ENCODE assay signal across 12 mouse cellular contexts in genomic region chr2:91480399-91480801, GRCm38 (mm10). TPM values are rescaled to one million over a fixed set of nuclear protein-coding genes. Genes with fewer than 3 reads are reported as not detected.
DNase-seq lines count a peak whose midpoint lies in the region; ATAC-seq lines count a peak whose summit lies in the region.
"Had no signal": no experiment of that assay in that cellular context is flagged by ENCODE, and none has a peak within 500 bp of the region (broad histone marks: within the 10 kb centered on the region; RNA-seq: fewer than 3 reads in every experiment).

No protein-coding gene starts in this region.

- peaks cover 24% of the 10 kb centered on the region for H3K36me3 ChIP-seq in heart, embryonic 11.5 days (ENCODE audit: control insufficient read depth, insufficient read depth, low read length)
- H3K36me3 ChIP-seq in midbrain, embryonic 15.5 days (replicated peaks) = no peaks in the 10 kb centered on the region
- H3K36me3 ChIP-seq in midbrain, embryonic 10.5 days = peaks cover 92% of the 10 kb centered on the region
- no peaks in the 10 kb centered on the region for H3K36me3 ChIP-seq in neural tube, embryonic 15.5 days
- peaks cover 58% of the 10 kb centered on the region for H3K36me3 ChIP-seq in kidney, embryonic 14.5 days (ENCODE audit: control insufficient read depth, insufficient read depth, low read length)

- H3K9me3 ChIP-seq in heart, embryonic 11.5 days (replicated peaks; ENCODE audit: control insufficient read depth, low read length) = no peaks in the 10 kb centered on the region
- no peaks in the 10 kb centered on the region for H3K9me3 ChIP-seq in midbrain, embryonic 15.5 days
- no peaks in the 10 kb centered on the region for H3K9me3 ChIP-seq in midbrain, embryonic 10.5 days (replicated peaks)
- no peaks in the 10 kb centered on the region for H3K9me3 ChIP-seq in neural tube, embryonic 15.5 days (replicated peaks)
- no peaks in the 10 kb centered on the region for H3K9me3 ChIP-seq in kidney, embryonic 14.5 days (ENCODE audit: control insufficient read depth, low read length)
- H3K9me3 ChIP-seq: embryonic facial prominence, embryonic 15.5 days; liver, embryonic 15.5 days had no signal

- H3K4me1 ChIP-seq in heart, embryonic 11.5 days (ENCODE audit: control insufficient read depth, insufficient read depth, low read length) = 0 out of 2 replicates have a peak, but pooled peaks cover 3% of the 10 kb centered on the region
- no peaks in the 10 kb centered on the region for H3K4me1 ChIP-seq in midbrain, embryonic 15.5 days
- no peaks in the 10 kb centered on the region for H3K4me1 ChIP-seq in midbrain, embryonic 10.5 days
- no peaks in the 10 kb centered on the region for H3K4me1 ChIP-seq in neural tube, embryonic 15.5 days
- peaks cover 5% of the 10 kb centered on the region; the same call in 1 of the 2 replicates for H3K4me1 ChIP-seq in kidney, embryonic 14.5 days (ENCODE audit: control insufficient read depth, insufficient read depth, low read length)

- ATAC-seq in heart, embryonic 11.5 days (replicated peaks; ENCODE audit: insufficient number of reproducible peaks, low FRiP score, low TSS enrichment) = 0 out of 2 replicates have a peak, but pooled peaks have one; percentile 7
- peak; percentile 57 for ATAC-seq in midbrain, embryonic 15.5 days (replicated peaks)
- peak; percentile 44; the same call in 1 of the 2 replicates for ATAC-seq in neural tube, embryonic 15.5 days (ENCODE audit: low FRiP score)
- ATAC-seq in kidney, embryonic 14.5 days (ENCODE audit: low FRiP score, low TSS enrichment) = no peak

- H3K4me3 ChIP-seq in heart, embryonic 11.5 days (ENCODE audit: low read depth, low read length) = no peak overlapping the region
- no peak overlapping the region for H3K4me3 ChIP-seq in midbrain, embryonic 15.5 days
- no peak overlapping the region for H3K4me3 ChIP-seq in midbrain, embryonic 10.5 days
- H3K4me3 ChIP-seq in neural tube, embryonic 15.5 days (replicated peaks) = no peak overlapping the region
- no peak overlapping the region for H3K4me3 ChIP-seq in kidney, embryonic 14.5 days (ENCODE audit: low read length)
- H3K4me3 ChIP-seq: embryonic facial prominence, embryonic 15.5 days; liver, embryonic 15.5 days had no signal

- no peak overlapping the region for H3K27ac ChIP-seq in heart, embryonic 11.5 days (ENCODE audit: low read depth, low read length)
- no peak overlapping the region for H3K27ac ChIP-seq in midbrain, embryonic 15.5 days
- H3K27ac ChIP-seq in midbrain, embryonic 10.5 days (replicated peaks) = no peak overlapping the region
- H3K27ac ChIP-seq in neural tube, embryonic 15.5 days (replicated peaks) = no peak overlapping the region
- no peak overlapping the region for H3K27ac ChIP-seq in kidney, embryonic 14.5 days (ENCODE audit: low read depth, low read length)
- H3K27ac ChIP-seq: embryonic facial prominence, embryonic 15.5 days; liver, embryonic 15.5 days had no signal

- WGBS in heart, embryonic 11.5 days (ENCODE audit: insufficient replicate concordance) = 90% methylated on average over 9 of the region's 9 CpGs
- WGBS in midbrain, embryonic 15.5 days = 94% methylated on average over 9 of the region's 9 CpGs
- WGBS in midbrain, embryonic 10.5 days = 97% methylated on average over 9 of the region's 9 CpGs
- 92% methylated on average over 9 of the region's 9 CpGs for WGBS in neural tube, embryonic 15.5 days
- whole genome bisulfite sequencing in kidney, embryonic 14.5 days = 94% methylated on average over 9 of the region's 9 CpGs

- no peak overlapping the region for H3K4me2 ChIP-seq in heart, embryonic 11.5 days
- H3K4me2 ChIP-seq in midbrain, embryonic 15.5 days = no peak overlapping the region
- H3K4me2 ChIP-seq in neural tube, embryonic 15.5 days = no peak overlapping the region
- no peak overlapping the region for H3K4me2 ChIP-seq in kidney, embryonic 14.5 days (replicated peaks; ENCODE audit: low read depth, low read length)
- H3K4me2 ChIP-seq: embryonic facial prominence, embryonic 15.5 days; liver, embryonic 15.5 days had no signal

- DNase-seq in heart, postnatal 4 days = no peak
- DNase-seq in midbrain, embryonic 10.5 days (ENCODE audit: low spot score) = no peak
- DNase-seq in cerebellum, postnatal 36 days = peak; percentile 53 to 54
- DNase-seq in thymus, postnatal 4 days = no peak
- DNase-seq: right cerebral cortex, postnatal 14 days; thymus, postnatal 25 days had no signal

- no peaks in the 10 kb centered on the region for H3K27me3 ChIP-seq in heart, embryonic 11.5 days (ENCODE audit: control insufficient read depth, insufficient read depth, low read length)
- no peaks in the 10 kb centered on the region for H3K27me3 ChIP-seq in midbrain, embryonic 15.5 days (replicated peaks)
- no peaks in the 10 kb centered on the region for H3K27me3 ChIP-seq in midbrain, embryonic 10.5 days (ENCODE audit: low read depth, poor library complexity, severe bottlenecking)
- no peaks in the 10 kb centered on the region for H3K27me3 ChIP-seq in neural tube, embryonic 15.5 days (replicated peaks)
- no peaks in the 10 kb centered on the region for H3K27me3 ChIP-seq in kidney, embryonic 14.5 days (ENCODE audit: control insufficient read depth, insufficient read depth, low read length)
- H3K27me3 ChIP-seq: embryonic facial prominence, embryonic 15.5 days; liver, embryonic 15.5 days had no signal

- H3K9ac ChIP-seq in heart, embryonic 11.5 days (ENCODE audit: low read depth, low read length) = no peak overlapping the region
- no peak overlapping the region for H3K9ac ChIP-seq in midbrain, embryonic 15.5 days
- no peak overlapping the region for H3K9ac ChIP-seq in neural tube, embryonic 15.5 days (replicated peaks)
- H3K9ac ChIP-seq in kidney, embryonic 14.5 days (ENCODE audit: low read depth, low read length) = no peak overlapping the region
- H3K9ac ChIP-seq: embryonic facial prominence, embryonic 15.5 days; liver, embryonic 15.5 days had no signal

RNA-seq across cellular contexts. Expression of gene Lrp4, which starts 23.1 kb away (rescaled TPM):
- 3.8 and 4.0 TPM in 2 replicates for polyA plus RNA-seq in heart, embryonic 11.5 days (2014; fragmentation: Nextera tagmentation; extraction: Ambion mirVana)
- total RNA-seq in heart, postnatal 4 days (2021) = 10 to 100 TPM; 12.9 to 13.2 TPM
- polyA plus RNA-seq in midbrain, embryonic 15.5 days (2015; fragmentation: Nextera tagmentation; extraction: Ambion mirVana) = 4.2 and 4.9 TPM in 2 replicates
- polyA plus RNA-seq in midbrain, embryonic 10.5 days (2016; fragmentation: Nextera tagmentation; extraction: Ambion mirVana) = 7.0 and 7.1 TPM in 2 replicates
- 6.8 and 7.3 TPM in 2 replicates for polyA plus RNA-seq in neural tube, embryonic 15.5 days (2015; fragmentation: Nextera tagmentation; extraction: Ambion mirVana)
- 6.5 and 8.0 TPM in 2 replicates for polyA plus RNA-seq in kidney, embryonic 14.5 days (2014; fragmentation: Nextera tagmentation; extraction: Ambion mirVana)

RNA-seq across cellular contexts. Expression of gene 1110051M20Rik, which starts 35.9 kb away (rescaled TPM):
- 43.9 and 47.4 TPM in 2 replicates for polyA plus RNA-seq in heart, embryonic 11.5 days (2014; fragmentation: Nextera tagmentation; extraction: Ambion mirVana)
- total RNA-seq in heart, postnatal 4 days (2021) = 10 to 100 TPM; 13.5 to 13.7 TPM
- 179 TPM in 2 replicates for polyA plus RNA-seq in midbrain, embryonic 15.5 days (2015; fragmentation: Nextera tagmentation; extraction: Ambion mirVana)
- 87.1 and 98.5 TPM in 2 replicates for polyA plus RNA-seq in midbrain, embryonic 10.5 days (2016; fragmentation: Nextera tagmentation; extraction: Ambion mirVana)
- polyA plus RNA-seq in neural tube, embryonic 15.5 days (2015; fragmentation: Nextera tagmentation; extraction: Ambion mirVana) = 133 and 141 TPM in 2 replicates
- 65.9 and 73.3 TPM in 2 replicates for polyA plus RNA-seq in kidney, embryonic 14.5 days (2014; fragmentation: Nextera tagmentation; extraction: Ambion mirVana)

RNA-seq across cellular contexts. Expression of gene Ckap5, which starts 46.2 kb away (rescaled TPM):
- 62.2 and 77.6 TPM in 2 replicates for polyA plus RNA-seq in heart, embryonic 11.5 days (2014; fragmentation: Nextera tagmentation; extraction: Ambion mirVana)
- total RNA-seq in heart, postnatal 4 days (2021) = 100 to 1,000 TPM in 1 of 2 experiments, 10 to 100 TPM in 1; 91.2 to 102 TPM
- 109 and 115 TPM in 2 replicates for polyA plus RNA-seq in midbrain, embryonic 15.5 days (2015; fragmentation: Nextera tagmentation; extraction: Ambion mirVana)
- polyA plus RNA-seq in midbrain, embryonic 10.5 days (2016; fragmentation: Nextera tagmentation; extraction: Ambion mirVana) = 148 and 165 TPM in 2 replicates
- polyA plus RNA-seq in neural tube, embryonic 15.5 days (2015; fragmentation: Nextera tagmentation; extraction: Ambion mirVana) = 95.3 and 98.4 TPM in 2 replicates
- 55.3 and 116 TPM in 2 replicates for polyA plus RNA-seq in kidney, embryonic 14.5 days (2014; fragmentation: Nextera tagmentation; extraction: Ambion mirVana)

Comparison
In these comparisons a context has a peak if more than half of its experiments do, and no peak if none do; other contexts are left out.
1. DNase-seq: peak in cerebellum, postnatal 36 days (2 of 2); none in heart, postnatal 4 days (single experiment), midbrain, embryonic 10.5 days (single experiment) and thymus, postnatal 4 days (single experiment).